Mouse (Mus musculus): ENCODE measurements around the gene Actr5.

DNA sequence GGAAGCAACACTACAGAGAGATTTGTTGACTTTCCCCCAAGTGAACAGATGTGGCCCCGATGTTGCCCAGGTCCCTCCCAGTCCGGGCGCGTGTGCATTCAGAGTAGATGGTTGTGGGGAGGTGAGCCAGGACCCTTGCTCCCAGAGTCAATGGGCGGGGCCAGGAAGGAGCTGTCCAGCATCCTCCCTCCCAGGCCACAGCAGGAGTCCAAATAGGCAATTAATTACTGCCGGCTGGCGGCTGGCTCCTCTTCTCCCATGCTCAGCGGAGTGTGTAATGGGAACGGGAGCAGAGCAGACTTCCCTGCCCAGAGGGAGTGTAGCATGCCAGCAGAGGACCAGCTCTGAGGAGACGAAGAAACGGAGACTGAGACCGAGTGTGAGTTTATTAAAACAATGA lies 29.6 kb upstream of the Actr5 start:
- TF ChIP-seq POLR2A (IDR thresholded peaks at IDR 0.05; ENCODE audit: borderline replicate concordance, low read depth, low read length) (no peak), CTCF (IDR thresholded peaks at IDR 0.05; ENCODE audit: low read depth, low read length) (no peak)
